Mouse (Mus musculus): ENCODE measurements around the gene Irf2bp2.

DNA sequence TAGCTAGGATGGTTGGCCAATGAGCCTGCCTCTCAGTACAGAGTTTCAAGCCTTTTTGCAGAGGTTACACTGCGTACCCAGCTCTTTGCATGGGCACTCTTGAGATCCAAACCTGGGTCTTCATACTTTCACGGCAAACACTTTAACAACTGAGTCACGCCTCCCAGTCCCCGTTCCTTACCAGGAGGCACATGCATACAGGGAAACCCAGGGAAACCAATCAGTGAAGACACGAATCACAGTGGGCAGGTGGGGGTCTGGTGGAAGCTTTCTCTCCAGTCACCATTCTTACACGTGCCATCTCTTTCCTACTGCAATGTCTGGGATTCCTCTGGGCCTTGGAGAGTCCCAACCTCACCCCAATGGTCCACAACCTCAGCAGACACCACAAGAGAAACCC, 12.1 kb downstream of the Irf2bp2 start:
- no peak for TF ChIP-seq GATA1 (IDR thresholded peaks at IDR 0.05; ENCODE audit: low read length)
- TF ChIP-seq TAL1 (IDR thresholded peaks at IDR 0.05; ENCODE audit: low read length): no peak

Measured in erythroblast, embryonic 14.5 days (primary cell).